Mouse (Mus musculus): ENCODE data around the gene Tdrd7. TPM values are rescaled to one million over a fixed set of nuclear protein-coding genes. Genes with fewer than 3 reads are reported as not detected.

Gene Tdrd7
- polyA plus RNA-seq, 1 experiment: 5.0 TPM

- Histone ChIP-seq H3K36me3 (ENCODE audit: control insufficient read depth, insufficient read depth, low read length) (no peaks in the 10 kb centered on the region), H3K27ac (ENCODE audit: control insufficient read depth, insufficient read depth, low read length) (no peak overlapping the region), H3K27me3 (ENCODE audit: control insufficient read depth, insufficient read depth, low read length) (no peaks in the 10 kb centered on the region), H3K4me3 (ENCODE audit: control insufficient read depth, insufficient read depth, low read length) (no peak overlapping the region), H3K4me1 (replicated peaks; ENCODE audit: control insufficient read depth, insufficient read depth, low read length) (peaks cover 7% of the 10 kb centered on the region)
- TF ChIP-seq CTCF (IDR thresholded peaks at IDR 0.05; ENCODE audit: borderline replicate concordance, control insufficient read depth, extremely low read depth, insufficient read depth, low read length, poor library complexity) (no peak), POLR2A (IDR thresholded peaks at IDR 0.05; ENCODE audit: control insufficient read depth, extremely low read depth, insufficient read depth, low read length, poor library complexity) (no peak)
- DNase-seq: no peak
- 90% methylated on average over 8 of the region's 8 CpGs for WGBS
Observed at GRCm38 (mm10) chr4:46064263-46064662, 99.1 kb downstream of the Tdrd7 start.

GRCm38 (mm10) chr4:46064961-46065360, 99.8 kb downstream of the Tdrd7 start:
- Histone ChIP-seq H3K4me3 (ENCODE audit: control insufficient read depth, insufficient read depth, low read length) (no peak overlapping the region), H3K36me3 (ENCODE audit: control insufficient read depth, insufficient read depth, low read length) (no peaks in the 10 kb centered on the region), H3K4me1 (replicated peaks; ENCODE audit: control insufficient read depth, insufficient read depth, low read length) (peaks cover 7% of the 10 kb centered on the region), H3K27me3 (ENCODE audit: control insufficient read depth, insufficient read depth, low read length) (no peaks in the 10 kb centered on the region), H3K27ac (ENCODE audit: control insufficient read depth, insufficient read depth, low read length) (no peak overlapping the region)
- TF ChIP-seq CTCF (IDR thresholded peaks at IDR 0.05; ENCODE audit: borderline replicate concordance, control insufficient read depth, extremely low read depth, insufficient read depth, low read length, poor library complexity): no peak
- TF ChIP-seq POLR2A (IDR thresholded peaks at IDR 0.05; ENCODE audit: control insufficient read depth, extremely low read depth, insufficient read depth, low read length, poor library complexity): no peak
- no peak for DNase-seq
- 96% methylated on average over 3 of the region's 3 CpGs for WGBS

GRCm38 (mm10) chr4:46065695-46066340, 100.7 kb downstream of the Tdrd7 start:
- WGBS: 81% methylated on average over 8 of the region's 8 CpGs
- Histone ChIP-seq H3K27ac (ENCODE audit: control insufficient read depth, insufficient read depth, low read length) (no peak overlapping the region), H3K36me3 (ENCODE audit: control insufficient read depth, insufficient read depth, low read length) (no peaks in the 10 kb centered on the region), H3K27me3 (ENCODE audit: control insufficient read depth, insufficient read depth, low read length) (no peaks in the 10 kb centered on the region), H3K4me1 (replicated peaks; ENCODE audit: control insufficient read depth, insufficient read depth, low read length) (peaks cover 7% of the 10 kb centered on the region), H3K4me3 (ENCODE audit: control insufficient read depth, insufficient read depth, low read length) (no peak overlapping the region)
- no peak for TF ChIP-seq CTCF (IDR thresholded peaks at IDR 0.05; ENCODE audit: borderline replicate concordance, control insufficient read depth, extremely low read depth, insufficient read depth, low read length, poor library complexity)
- TF ChIP-seq POLR2A (IDR thresholded peaks at IDR 0.05; ENCODE audit: control insufficient read depth, extremely low read depth, insufficient read depth, low read length, poor library complexity): no peak
- no peak for DNase-seq

- Histone ChIP-seq H3K4me3 (ENCODE audit: control insufficient read depth, insufficient read depth, low read length) (no peak overlapping the region), H3K27ac (ENCODE audit: control insufficient read depth, insufficient read depth, low read length) (no peak overlapping the region), H3K36me3 (ENCODE audit: control insufficient read depth, insufficient read depth, low read length) (no peaks in the 10 kb centered on the region), H3K4me1 (replicated peaks; ENCODE audit: control insufficient read depth, insufficient read depth, low read length) (peaks cover 7% of the 10 kb centered on the region), H3K27me3 (ENCODE audit: control insufficient read depth, insufficient read depth, low read length) (no peaks in the 10 kb centered on the region)
- DNase-seq: no peak
- TF ChIP-seq CTCF (IDR thresholded peaks at IDR 0.05; ENCODE audit: borderline replicate concordance, control insufficient read depth, extremely low read depth, insufficient read depth, low read length, poor library complexity): no peak
- no peak for TF ChIP-seq POLR2A (IDR thresholded peaks at IDR 0.05; ENCODE audit: control insufficient read depth, extremely low read depth, insufficient read depth, low read length, poor library complexity)
- 80% methylated on average over 3 of the region's 3 CpGs for WGBS
Observed at GRCm38 (mm10) chr4:46068060-46068459, 102.9 kb downstream of the Tdrd7 start.

- DNase-seq: peak; percentile 3
- H3K27ac ChIP-seq (ENCODE audit: control insufficient read depth, insufficient read depth, low read length): no peak overlapping the region
- 12% methylated on average over 1 of the region's 1 CpGs for WGBS
Observed at GRCm38 (mm10) chr4:46068573-46068972, 103.4 kb downstream of the Tdrd7 start.

GRCm38 (mm10) chr4:46069851-46070482, 104.8 kb downstream of the Tdrd7 start:
- DNase-seq: no peak
- H3K27me3 ChIP-seq (ENCODE audit: control insufficient read depth, insufficient read depth, low read length): no peaks in the 10 kb centered on the region
- no peaks in the 10 kb centered on the region for H3K36me3 ChIP-seq (ENCODE audit: control insufficient read depth, insufficient read depth, low read length)
- peaks cover 7% of the 10 kb centered on the region for H3K4me1 ChIP-seq (replicated peaks; ENCODE audit: control insufficient read depth, insufficient read depth, low read length)
- H3K4me3 ChIP-seq (ENCODE audit: control insufficient read depth, insufficient read depth, low read length): no peak overlapping the region
- 88% methylated on average over 6 of the region's 6 CpGs for WGBS
- H3K27ac ChIP-seq (ENCODE audit: control insufficient read depth, insufficient read depth, low read length): no peak overlapping the region
- TF ChIP-seq POLR2A (IDR thresholded peaks at IDR 0.05; ENCODE audit: control insufficient read depth, extremely low read depth, insufficient read depth, low read length, poor library complexity): no peak
- no peak for TF ChIP-seq CTCF (IDR thresholded peaks at IDR 0.05; ENCODE audit: borderline replicate concordance, control insufficient read depth, extremely low read depth, insufficient read depth, low read length, poor library complexity)

More at GRCm38 (mm10) chr4:46068573-46068972, 103.4 kb downstream of the Tdrd7 start:
- Histone ChIP-seq H3K4me1 (replicated peaks; ENCODE audit: control insufficient read depth, insufficient read depth, low read length) (peaks cover 7% of the 10 kb centered on the region), H3K36me3 (ENCODE audit: control insufficient read depth, insufficient read depth, low read length) (no peaks in the 10 kb centered on the region), H3K4me3 (ENCODE audit: control insufficient read depth, insufficient read depth, low read length) (no peak overlapping the region), H3K27me3 (ENCODE audit: control insufficient read depth, insufficient read depth, low read length) (no peaks in the 10 kb centered on the region)
- TF ChIP-seq POLR2A (IDR thresholded peaks at IDR 0.05; ENCODE audit: control insufficient read depth, extremely low read depth, insufficient read depth, low read length, poor library complexity) (no peak), CTCF (IDR thresholded peaks at IDR 0.05; ENCODE audit: borderline replicate concordance, control insufficient read depth, extremely low read depth, insufficient read depth, low read length, poor library complexity) (no peak)
